Mouse (Mus musculus) heart, embryonic 14.5 days (tissue): ENCODE data around the gene Rab22a. TPM values are rescaled to one million over a fixed set of nuclear protein-coding genes. Genes with fewer than 3 reads are reported as not detected.
"Not testable (repeated sequence)": the region's sequence is repeated elsewhere in the genome, so short reads cannot be mapped to it uniquely, and the experiment has no call there.

Source experiments
- ATAC-seq: fragments of 200-750 bp; cut with Nextera tagmentation; 2 replicates; pipeline ENCODE4 v1.8.0; 2017; ENCODE audit warnings: low read depth, moderate TSS enrichment; ENCODE audit not compliant: insufficient number of reproducible peaks, insufficient read depth, low FRiP score
- H3K27ac ChIP-seq, 2 experiments: fragments of 200-500 bp in 1 of 2; fragments of 300-500 bp in 1 of 2; sonication (generic) in 1 of 2; replicated peaks in 1 of 2; 2 replicates each; pipeline ENCODE4 v1.5.1; 2012 to 2014; ENCODE audit warnings: low read depth in 2 of 2, low read length in 2 of 2, control low read depth in 1 of 2, mild to moderate bottlenecking in 1 of 2, mixed read lengths in 1 of 2; ENCODE audit not compliant: control insufficient read depth in 1 of 2, insufficient read depth in 1 of 2
- H3K27me3 ChIP-seq: fragments of 300-500 bp; sonication (generic); 2 replicates; pipeline ENCODE4 v1.6.1; 2014; ENCODE audit warnings: mild to moderate bottlenecking, low read length, control low read depth; ENCODE audit not compliant: control insufficient read depth, insufficient read depth
- H3K36me3 ChIP-seq: fragments of 300-500 bp; sonication (generic); 2 replicates; pipeline ENCODE4 v1.6.1; 2014; ENCODE audit warnings: mild to moderate bottlenecking, control low read depth, low read length, mixed read lengths; ENCODE audit not compliant: control insufficient read depth, insufficient read depth
- H3K4me1 ChIP-seq, 2 experiments: fragments of 200-500 bp in 1 of 2; fragments of 300-500 bp in 1 of 2; sonication (generic) in 1 of 2; 2 replicates each; pipeline ENCODE4 v1.6.1; 2012 to 2014; ENCODE audit warnings: low read length in 2 of 2, control low read depth in 1 of 2, mixed read lengths in 1 of 2; ENCODE audit not compliant: control insufficient read depth in 2 of 2, insufficient read depth in 2 of 2
- H3K4me2 ChIP-seq: fragments of 300-500 bp; sonication (generic); 2 replicates; pipeline ENCODE4 v1.6.1; 2014; ENCODE audit warnings: mild to moderate bottlenecking, low read length
- H3K4me3 ChIP-seq, 2 experiments: fragments of 200-500 bp in 1 of 2; fragments of 300-500 bp in 1 of 2; sonication (generic) in 1 of 2; 2 replicates each; pipeline ENCODE4 v1.5.1; 2012 to 2014; ENCODE audit warnings: low read length in 2 of 2, mild to moderate bottlenecking in 2 of 2, control low read depth in 1 of 2, low read depth in 1 of 2, moderate library complexity in 1 of 2; ENCODE audit not compliant: control insufficient read depth in 1 of 2, insufficient read depth in 1 of 2
- H3K9ac ChIP-seq: fragments of 300-500 bp; sonication (generic); 2 replicates; pipeline ENCODE4 v1.6.1; 2014; ENCODE audit warnings: mild to moderate bottlenecking, low read length
- H3K9me3 ChIP-seq: fragments of 300-500 bp; sonication (generic); 2 replicates; pipeline ENCODE4 v1.6.1; 2016; ENCODE audit warnings: low read length, control low read depth; ENCODE audit not compliant: control insufficient read depth
- WGBS: fragments of 180-500 bp; shearing (Covaris S2); extraction: QIAGEN DNeasy Blood & Tissue Kit; methylation state at CpG from one replicate; pipeline ENCODE4 v1.1.7; 2014; 5-methylcytosine and 5-hydroxymethylcytosine counted together
- polyA plus RNA-seq: library from polyadenylated mRNA; unstranded; fragments of >200 nt; fragmentation: Nextera tagmentation; extraction: Ambion mirVana; gene quantifications from 2 replicates; pipeline ENCODE4 v1.2.1, GENCODE M21; 2014

Rab22a gene
- polyA plus RNA-seq, 1 experiment from 2014 or later: 32.9 TPM

GRCm38 (mm10) chr2:173625786-173626185 lies 33.8 kb upstream of the Rab22a start:
- WGBS: 89% methylated on average over 3 of the region's 3 CpGs
- peaks cover 0 to 2% of the 10 kb centered on the region in 2 experiments; a peak in 1 of 4 replicates for H3K4me1 ChIP-seq
- no peak overlapping the region for H3K4me2 ChIP-seq
- H3K4me3 ChIP-seq: no peak overlapping the region
- H3K9ac ChIP-seq: no peak overlapping the region
- H3K36me3 ChIP-seq: no peaks in the 10 kb centered on the region
- no peaks in the 10 kb centered on the region for H3K9me3 ChIP-seq
- no peak overlapping the region for H3K27ac ChIP-seq
- no peak for ATAC-seq
- no peaks in the 10 kb centered on the region for H3K27me3 ChIP-seq

- H3K27ac ChIP-seq, H3K4me2 ChIP-seq, H3K9ac ChIP-seq, H3K36me3 ChIP-seq, H3K4me3 ChIP-seq, H3K27me3 ChIP-seq, H3K4me1 ChIP-seq, ATAC-seq, H3K9me3 ChIP-seq: not testable (repeated sequence)
- 93% methylated on average over 15 of the region's 15 CpGs for WGBS
Measured at GRCm38 (mm10) chr2:173634106-173634505, 25.5 kb upstream of the Rab22a start.

- no peaks in the 10 kb centered on the region for H3K27me3 ChIP-seq
- no peak overlapping the region for H3K9ac ChIP-seq
- no peak overlapping the region for H3K4me2 ChIP-seq
- no peak for ATAC-seq
- no peaks in the 10 kb centered on the region for H3K9me3 ChIP-seq
- H3K27ac ChIP-seq: no peak overlapping the region
- 0 out of 2 replicates have a peak, but pooled peaks cover 3% of the 10 kb centered on the region for H3K36me3 ChIP-seq
- peaks cover 4 to 5% of the 10 kb centered on the region in 2 experiments; a peak in 2 of 4 replicates for H3K4me1 ChIP-seq
- no peak overlapping the region for H3K4me3 ChIP-seq
Measured at GRCm38 (mm10) chr2:173641370-173641769, 18.2 kb upstream of the Rab22a start.

GRCm38 (mm10) chr2:173642262-173642999 lies 17.1 kb upstream of the Rab22a start:
- H3K9me3 ChIP-seq: no peaks in the 10 kb centered on the region
- no peak for ATAC-seq
- peaks cover 4 to 5% of the 10 kb centered on the region in 2 experiments; a peak in 2 of 4 replicates for H3K4me1 ChIP-seq
- H3K27me3 ChIP-seq: no peaks in the 10 kb centered on the region
- no peak overlapping the region for H3K9ac ChIP-seq
- H3K36me3 ChIP-seq: peaks cover 7% of the 10 kb centered on the region; the same call in 1 of the 2 replicates
- H3K27ac ChIP-seq: no peak overlapping the region
- no peak overlapping the region for H3K4me3 ChIP-seq
- WGBS: 77% methylated on average over 15 of the region's 15 CpGs
- no peak overlapping the region for H3K4me2 ChIP-seq

- H3K4me1 ChIP-seq: no peaks in the 10 kb centered on the region; a peak in 1 of 4 replicates
- H3K27ac ChIP-seq: no peak overlapping the region
- peaks cover 7% of the 10 kb centered on the region; the same call in 1 of the 2 replicates for H3K36me3 ChIP-seq
- H3K9me3 ChIP-seq: no peaks in the 10 kb centered on the region
- H3K27me3 ChIP-seq: no peaks in the 10 kb centered on the region
- no peak overlapping the region for H3K9ac ChIP-seq
- no peak overlapping the region for H3K4me2 ChIP-seq
- WGBS: 89% methylated on average over 19 of the region's 19 CpGs
- no peak overlapping the region for H3K4me3 ChIP-seq
- ATAC-seq: no peak
Measured at GRCm38 (mm10) chr2:173647197-173647911, 12.2 kb upstream of the Rab22a start.

GRCm38 (mm10) chr2:173649762-173650161 lies 9.8 kb upstream of the Rab22a start:
- Histone ChIP-seq H3K4me2 (no peak overlapping the region), H3K9ac (no peak overlapping the region), H3K4me1 (no peaks in the 10 kb centered on the region), H3K36me3 (peaks cover 7% of the 10 kb centered on the region; the same call in 1 of the 2 replicates), H3K27me3 (no peaks in the 10 kb centered on the region), H3K4me3 (no peak overlapping the region), H3K9me3 (no peaks in the 10 kb centered on the region), H3K27ac (no peak overlapping the region)
- no peak for ATAC-seq
- 84% methylated on average over 10 of the region's 10 CpGs for WGBS

GRCm38 (mm10) chr2:173653526-173653925 lies 6.0 kb upstream of the Rab22a start:
- no peak overlapping the region for H3K9ac ChIP-seq
- ATAC-seq: no peak
- no peak overlapping the region for H3K4me3 ChIP-seq
- no peaks in the 10 kb centered on the region for H3K36me3 ChIP-seq
- 87% methylated on average over 5 of the region's 5 CpGs for WGBS
- no peak overlapping the region for H3K4me2 ChIP-seq
- H3K9me3 ChIP-seq: no peaks in the 10 kb centered on the region
- no peaks in the 10 kb centered on the region for H3K27me3 ChIP-seq
- H3K27ac ChIP-seq: no peak overlapping the region
- peaks cover 6 to 8% of the 10 kb centered on the region in 2 experiments for H3K4me1 ChIP-seq
